Mouse (Mus musculus): ENCODE results near the gene Psmd13.
A peak's percentile ranks its signal among the peaks of the same experiment; 100 is the strongest.

Gene Psmd13

DNA sequence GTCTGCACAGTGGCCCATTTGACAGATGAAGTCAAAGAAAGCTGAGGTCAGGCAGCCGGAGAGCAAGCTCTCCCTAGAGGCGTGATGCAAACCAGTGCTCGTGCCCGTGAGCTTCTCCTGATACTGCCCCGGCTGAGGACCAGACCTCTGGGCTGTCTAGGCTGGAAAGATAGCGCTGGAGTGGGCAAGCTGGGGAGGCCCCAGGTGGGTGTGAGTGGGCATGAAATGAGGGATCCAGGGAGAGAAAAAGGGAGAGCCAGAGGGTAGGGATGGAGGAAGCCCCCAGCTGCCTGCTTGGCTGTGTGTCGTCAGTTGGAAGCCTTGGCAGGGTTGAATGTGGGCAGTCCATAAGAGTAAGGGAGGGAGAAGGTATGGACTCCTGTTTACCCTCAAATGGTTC, 62.5 kb downstream of the Psmd13 start:
- DNase-seq (ENCODE audit: low spot score): no peak

DNA sequence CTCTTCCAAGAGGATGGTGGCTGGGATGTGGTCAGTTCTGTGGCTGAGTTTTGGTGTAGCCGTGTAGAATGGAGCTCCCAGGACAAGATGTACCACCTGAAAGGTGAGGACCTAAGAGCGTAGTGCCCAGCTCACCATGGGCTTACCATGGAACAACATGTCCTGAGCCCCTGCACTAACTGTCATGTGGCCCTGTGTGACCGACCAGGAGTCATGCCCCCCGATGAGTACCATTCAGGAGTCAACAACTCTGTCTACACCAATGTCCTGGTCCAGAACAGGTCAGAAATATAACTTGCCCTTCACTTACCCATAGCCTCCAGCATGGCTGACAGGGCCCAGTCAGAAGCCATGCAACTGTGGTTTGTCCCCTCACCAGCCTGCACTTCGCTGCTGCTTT, 63.5 kb downstream of the Psmd13 start:
- no peak for DNase-seq (ENCODE audit: low spot score)

DNA sequence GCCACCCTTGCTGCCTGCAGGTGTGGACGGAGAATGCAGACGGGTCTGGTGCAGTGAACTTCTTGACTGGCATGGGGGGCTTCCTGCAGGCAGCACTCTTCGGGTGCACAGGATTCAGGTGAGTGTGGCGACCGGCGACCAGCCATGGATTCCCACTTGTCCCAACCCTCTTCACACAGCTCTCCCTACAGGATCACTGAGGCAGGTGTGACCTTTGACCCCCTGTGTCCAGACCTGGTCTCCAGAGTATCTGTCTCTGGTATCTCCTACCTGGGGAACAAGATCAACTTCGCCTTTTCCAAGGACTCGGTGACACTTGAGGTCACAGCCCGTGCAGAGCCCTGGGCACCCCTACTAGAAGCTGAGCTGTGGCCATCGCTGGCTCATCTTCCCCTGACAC, 64.5 kb downstream of the Psmd13 start:
- DNase-seq (ENCODE audit: low spot score): no peak

DNA sequence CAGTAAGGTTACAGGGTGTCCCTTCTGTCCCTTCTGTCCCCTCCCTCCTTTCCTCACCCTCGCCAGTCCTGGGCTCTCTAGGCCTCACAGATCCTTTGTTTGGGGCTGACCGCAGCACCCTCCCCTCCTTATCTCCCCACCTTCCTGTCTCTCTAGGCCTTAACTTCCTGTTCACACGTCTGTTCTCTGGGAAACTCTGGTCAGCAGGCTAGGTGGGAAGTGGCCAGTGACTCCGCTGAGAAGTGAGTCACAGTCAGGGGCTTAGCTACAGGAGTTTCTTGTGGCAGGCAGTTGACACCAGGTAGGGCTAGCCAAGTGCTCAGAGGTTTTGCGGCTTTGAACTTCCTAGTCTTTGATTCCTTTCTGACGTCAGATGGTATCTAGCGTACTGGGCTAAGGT, 65.2 kb downstream of the Psmd13 start:
- peak; percentile 39 for DNase-seq (ENCODE audit: low spot score)

DNA sequence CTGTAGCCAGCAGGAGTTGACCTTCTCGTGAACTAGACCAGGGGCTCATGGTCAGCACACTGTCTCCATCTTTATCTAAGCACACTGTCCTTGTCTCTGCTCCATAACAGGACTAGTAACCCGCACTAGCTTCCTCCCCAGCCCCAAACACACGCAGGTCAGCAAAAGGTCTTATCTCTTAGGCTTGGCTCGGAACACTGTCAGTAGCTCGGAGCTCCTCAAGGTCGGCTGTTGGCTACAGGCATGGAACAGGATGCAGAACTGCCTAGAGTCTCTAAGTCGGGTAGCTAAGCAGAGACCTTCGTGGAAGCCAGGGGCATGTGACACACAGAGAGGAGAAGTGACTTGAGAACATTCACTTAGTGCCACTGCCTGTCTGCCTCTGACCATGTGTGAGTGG, 66.4 kb downstream of the Psmd13 start:
- DNase-seq (ENCODE audit: low spot score): no peak

All from yolk sac, embryonic 10.5 days (tissue).